Mouse (Mus musculus) ES-E14 (cell line): ENCODE data around the gene Tbcc. TPM values are rescaled to one million over a fixed set of nuclear protein-coding genes. Genes with fewer than 3 reads are reported as not detected.

Experiments used
- DNase-seq: peaks from one replicate; pipeline ENCODE4 v3.0.0-alpha.2; 2013; ENCODE audit warnings: low read depth, low spot score
- H3K27ac ChIP-seq: 2 replicates; pipeline ENCODE4 v1.5.1; 2012; ENCODE audit warnings: low read depth, mild to moderate bottlenecking, low read length, moderate library complexity, mixed read lengths; ENCODE audit not compliant: poor library complexity, insufficient read depth, severe bottlenecking
- H3K36me3 ChIP-seq: 2 replicates; pipeline ENCODE4 v1.6.1; 2012; ENCODE audit warnings: mild to moderate bottlenecking, low read length, moderate library complexity, mixed read lengths; ENCODE audit not compliant: control insufficient read depth, poor library complexity, insufficient read depth, severe bottlenecking
- H3K4me1 ChIP-seq, 2 experiments: fragments of 150-350 bp in 1 of 2; sonication (generic) in 1 of 2; 2 replicates each; pipeline ENCODE4 v1.6.1; 2012; ENCODE audit warnings: low read length in 2 of 2, mild to moderate bottlenecking in 1 of 2, mixed read lengths in 1 of 2; ENCODE audit not compliant: control insufficient read depth in 2 of 2, insufficient read depth in 2 of 2, poor library complexity in 1 of 2
- H3K4me3 ChIP-seq, 2 experiments: fragments of 150-350 bp in 1 of 2; sonication (generic) in 1 of 2; 2 replicates each; pipeline ENCODE4 v1.5.1; 2012; ENCODE audit warnings: low read length in 2 of 2, low read depth in 1 of 2, mild to moderate bottlenecking in 1 of 2, mixed read lengths in 1 of 2; ENCODE audit not compliant: insufficient read depth in 1 of 2, poor library complexity in 1 of 2, severe bottlenecking in 1 of 2
- H3K9ac ChIP-seq: 2 replicates; pipeline ENCODE4 v1.6.1; 2012; ENCODE audit warnings: low read depth, mild to moderate bottlenecking, low read length, mixed read lengths; ENCODE audit not compliant: poor library complexity, insufficient read depth, severe bottlenecking
- H3K9me3 ChIP-seq: fragments of 150-350 bp; sonication (generic); 2 replicates; pipeline ENCODE4 v1.6.1; 2012; ENCODE audit warnings: low read depth, mild to moderate bottlenecking, low read length; ENCODE audit not compliant: control insufficient read depth, insufficient read depth
- CHD2 ChIP-seq: IDR thresholded peaks from 2 replicates; pipeline ENCODE4 v1.6.1; 2014; ENCODE audit warnings: mild to moderate bottlenecking, low read depth, low read length, inconsistent platforms
- HCFC1 ChIP-seq: IDR thresholded peaks from 2 replicates; pipeline ENCODE4 v1.6.1; 2012; ENCODE audit warnings: low read length, inconsistent platforms, borderline replicate concordance; ENCODE audit not compliant: insufficient read depth
- MAFK ChIP-seq: IDR thresholded peaks from 2 replicates; pipeline ENCODE4 v1.6.1; 2014; ENCODE audit warnings: mild to moderate bottlenecking, low read depth, low read length, inconsistent platforms; ENCODE audit not compliant: insufficient read depth
- ZC3H11A ChIP-seq: IDR thresholded peaks from 2 replicates; pipeline ENCODE4 v1.6.1; 2012; ENCODE audit warnings: low read depth, mild to moderate bottlenecking, inconsistent platforms, low read length, borderline replicate concordance
- ZNF384 ChIP-seq: IDR thresholded peaks from 2 replicates; pipeline ENCODE4 v1.6.1; 2012; ENCODE audit warnings: low read depth, low read length, inconsistent platforms
- in situ Hi-C, 2 experiments: fragments of 600-800 bp; cut with MboI; formaldehyde crosslinking; loops; one replicate each; pipeline ENCODE4 v1.15.1; 2025; ENCODE audit warnings: low sequenced_read_pairs in 2 of 2, inconsistent platforms in 1 of 2; ENCODE audit not compliant: unreplicated experiment in 2 of 2
- total RNA-seq: library from RNA; depleted of rRNA; stranded (reverse); fragments of 300-350 nt; gene quantifications from 2 replicates; pipeline ENCODE4 v1.2.3, GENCODE M21; 2012

Tbcc gene
- total RNA-seq, 1 experiment: 30.0 TPM

GRCm38 (mm10) chr17:46897221-46897950 lies 6.9 kb downstream of the Tbcc start:
- Histone ChIP-seq H3K9me3 (no peaks in the 10 kb centered on the region), H3K9ac (no peak overlapping the region), H3K36me3 (peaks cover 3% of the 10 kb centered on the region; the same call in 1 of the 2 replicates), H3K4me1 (peaks cover 0 to 16% of the 10 kb centered on the region in 2 experiments; a peak in 3 of 4 replicates), H3K27ac (no peak overlapping the region), H3K4me3 (no peak overlapping the region)
- no peak for DNase-seq
- in situ Hi-C loops: no loop called here
- no peak for TF ChIP-seq CHD2
- no peak for TF ChIP-seq ZNF384
- TF ChIP-seq MAFK: no peak
- no peak for TF ChIP-seq ZC3H11A
- no peak for TF ChIP-seq HCFC1

GRCm38 (mm10) chr17:46900941-46901340 lies 10.5 kb downstream of the Tbcc start:
- H3K9me3 ChIP-seq: no peaks in the 10 kb centered on the region
- DNase-seq: no peak
- no peak overlapping the region for H3K9ac ChIP-seq
- H3K4me1 ChIP-seq: peaks cover 0 to 7% of the 10 kb centered on the region in 2 experiments; a peak in 2 of 4 replicates
- H3K4me3 ChIP-seq: no peak overlapping the region
- no peak for TF ChIP-seq ZNF384
- TF ChIP-seq CHD2: no peak
- TF ChIP-seq ZC3H11A: no peak
- no peak for TF ChIP-seq MAFK
- TF ChIP-seq HCFC1: no peak
- in situ Hi-C loops: no loop called here
- no peak overlapping the region for H3K27ac ChIP-seq
- no peaks in the 10 kb centered on the region for H3K36me3 ChIP-seq

- no peaks in the 10 kb centered on the region for H3K36me3 ChIP-seq
- H3K4me1 ChIP-seq: peaks cover 0 to 5% of the 10 kb centered on the region in 2 experiments; a peak in 2 of 4 replicates
- H3K9ac ChIP-seq: peak overlapping the region; percentile 64; the same call in 1 of the 2 replicates
- no peaks in the 10 kb centered on the region for H3K9me3 ChIP-seq
- peak overlapping the region; percentile 48 to 54 for H3K4me3 ChIP-seq
- H3K27ac ChIP-seq: no peak overlapping the region
- no peak for TF ChIP-seq CHD2
- TF ChIP-seq ZC3H11A: peak; percentile 65
- in situ Hi-C loops: no loop called here
- peak; percentile 89 for DNase-seq
Measured at GRCm38 (mm10) chr17:46903876-46904490, 13.5 kb downstream of the Tbcc start.

- DNase-seq: no peak
- TF ChIP-seq ZC3H11A (no peak), HCFC1 (no peak), CHD2 (no peak), ZNF384 (no peak), MAFK (no peak)
- Histone ChIP-seq H3K9me3 (no peaks in the 10 kb centered on the region), H3K36me3 (no peaks in the 10 kb centered on the region), H3K4me3 (peak within 1 kb of the TSS in 1 of 2 experiments; percentile 21; a peak in 2 of 4 replicates), H3K27ac (no peak within 1 kb of the TSS), H3K4me1 (peaks cover 0 to 9% of the 10 kb centered on the region in 2 experiments; a peak in 1 of 4 replicates), H3K9ac (no peak within 1 kb of the TSS)
- in situ Hi-C loops: no loop called here
Measured at GRCm38 (mm10) chr17:46910186-46910585, 19.7 kb downstream of the Tbcc start, which contains the start of gene Prph2. Gene Prph2 (plus strand): TSS chr17:46910459.
